Mouse (Mus musculus): Measurements from ENCODE around the gene Nlrp3.
"Not testable (repeated sequence)": the region's sequence is repeated elsewhere in the genome, so short reads cannot be mapped to it uniquely, and the experiment has no call there.

Nlrp3 gene

DNA sequence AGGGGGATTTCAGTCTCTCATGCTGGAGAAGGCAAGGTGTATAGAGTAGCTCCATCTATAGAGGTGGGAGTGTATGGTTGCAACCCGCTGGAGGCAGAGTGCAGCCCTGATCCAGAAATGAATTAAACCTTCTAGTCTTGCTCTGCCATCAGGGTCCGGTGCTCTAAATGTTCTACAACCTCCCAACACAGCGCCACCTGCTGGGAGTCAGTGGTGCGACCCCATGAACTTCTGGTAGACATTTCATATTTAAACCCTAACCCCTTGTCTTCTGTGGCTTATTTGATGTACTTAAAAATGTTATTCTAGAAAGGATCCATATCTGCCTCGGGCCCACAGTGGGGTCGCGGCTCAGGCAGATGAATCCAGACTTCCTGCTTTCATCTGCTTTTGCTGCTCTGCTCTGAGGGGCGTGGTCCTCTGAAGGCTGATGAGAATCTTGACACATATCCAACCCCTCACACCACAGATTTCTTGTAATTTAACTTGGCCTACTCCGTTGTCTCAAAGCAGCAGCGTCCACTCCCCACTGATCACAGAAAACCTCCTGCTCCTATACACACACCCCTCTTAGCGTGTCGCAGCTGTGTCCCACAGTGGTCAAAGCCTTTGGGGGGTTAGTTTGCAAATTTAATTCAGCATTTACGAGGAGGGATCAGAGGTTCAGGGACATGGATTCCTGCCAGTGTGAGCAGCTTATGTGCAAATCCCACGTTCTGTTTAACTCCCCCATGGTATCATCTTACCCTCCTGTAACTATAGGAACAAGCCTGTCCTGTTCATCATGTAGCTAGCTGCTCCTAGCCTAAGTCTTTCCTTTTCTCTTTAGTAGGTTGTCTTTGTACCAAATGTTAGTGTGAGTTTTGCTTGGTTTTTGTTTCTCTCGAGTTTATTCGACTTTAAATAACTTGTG lies 3.9 kb upstream of the Nlrp3 start:
- DNase-seq: peak; percentile 87

DNA sequence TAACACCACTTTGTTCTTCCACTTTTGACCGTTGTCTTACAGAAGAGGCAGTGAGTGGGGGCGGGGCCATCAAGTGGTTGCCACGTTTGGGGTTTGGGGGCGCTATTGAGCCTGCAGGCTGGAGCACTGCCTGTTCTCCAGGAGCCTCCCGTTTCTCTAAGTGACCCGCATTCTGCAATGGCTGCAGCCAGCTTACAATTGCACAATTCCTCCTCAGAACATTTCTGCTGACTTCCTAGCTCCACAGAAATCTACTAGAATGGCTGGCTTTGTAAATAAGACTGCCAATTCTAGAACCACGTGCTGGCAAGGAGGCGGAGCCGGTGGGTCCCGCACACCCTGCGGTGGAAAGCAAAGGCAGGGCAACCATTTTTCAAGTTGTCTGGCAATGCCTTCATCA lies 3.0 kb upstream of the Nlrp3 start:
- peak; percentile 95 for DNase-seq

DNA sequence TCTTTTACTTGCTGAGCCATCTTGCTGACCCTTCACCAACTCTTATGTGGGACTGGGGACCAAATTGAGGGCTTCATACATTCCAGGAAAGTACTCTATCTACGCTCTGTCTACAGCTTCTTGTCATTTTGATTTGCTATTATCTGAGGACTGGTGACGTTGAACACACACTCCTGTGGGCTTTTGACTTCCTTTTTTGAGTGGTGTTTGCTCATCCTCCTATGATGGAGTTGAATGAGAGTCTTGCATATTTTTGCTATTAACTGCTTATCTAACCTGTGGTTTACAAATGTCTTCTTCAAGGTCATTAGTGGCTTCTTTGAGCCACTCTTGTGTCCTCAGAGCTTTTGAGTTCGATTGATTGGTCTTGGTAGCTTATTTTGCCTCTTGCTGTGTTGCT lies 1.2 kb upstream of the Nlrp3 start:
- DNase-seq: no peak

GRCm38 (mm10) chr11:59542442-59542841 lies 1.1 kb downstream of the Nlrp3 start:
- peak; percentile 92 for DNase-seq

DNA sequence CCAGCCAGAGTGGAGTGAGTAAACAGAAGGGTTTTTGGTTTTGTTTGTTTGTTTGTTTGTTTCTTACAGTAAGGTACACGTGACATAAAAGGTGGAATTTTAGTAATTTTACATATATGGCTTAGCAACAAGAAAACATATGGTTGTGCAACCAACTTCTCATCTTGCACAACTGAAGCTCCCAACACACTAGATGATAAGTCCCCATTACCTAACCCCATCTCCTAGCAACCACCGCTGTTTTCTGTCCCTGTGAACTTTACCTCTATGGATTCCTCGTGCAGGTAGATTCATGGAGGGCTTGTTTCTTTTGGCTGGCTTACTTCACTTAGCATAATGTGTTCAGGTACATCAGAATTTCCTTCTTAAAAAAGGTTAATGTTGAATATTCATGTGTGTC lies 2.0 kb downstream of the Nlrp3 start:
- no peak for DNase-seq

GRCm38 (mm10) chr11:59544005-59544404 lies 2.6 kb downstream of the Nlrp3 start:
- peak; percentile 74 for DNase-seq

DNA sequence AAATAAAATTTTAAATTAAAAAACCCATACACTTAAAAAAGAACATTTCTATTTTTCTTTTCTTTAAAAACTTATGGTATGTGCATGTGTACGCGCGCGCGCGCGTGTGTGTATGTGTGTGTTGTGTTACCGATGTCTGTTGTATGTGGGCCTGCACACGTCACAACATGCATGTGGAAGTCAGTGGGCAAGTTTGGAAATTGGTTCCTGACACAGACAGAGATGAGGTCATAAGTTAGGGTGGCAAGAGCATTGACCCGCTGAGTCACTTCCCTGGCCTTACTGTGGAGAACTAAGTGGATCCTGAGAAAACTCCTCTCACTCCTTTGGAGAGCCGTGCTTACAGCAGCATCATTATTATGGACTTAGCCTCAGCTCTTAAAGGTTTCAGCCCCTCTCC lies 12.8 kb downstream of the Nlrp3 start:
- peak; percentile 57 for DNase-seq

GRCm38 (mm10) chr11:59554535-59554934 lies 13.2 kb downstream of the Nlrp3 start:
- peak; percentile 64 for DNase-seq

GRCm38 (mm10) chr11:59560906-59561305 lies 19.5 kb downstream of the Nlrp3 start:
- peak; percentile 70 for DNase-seq

DNA sequence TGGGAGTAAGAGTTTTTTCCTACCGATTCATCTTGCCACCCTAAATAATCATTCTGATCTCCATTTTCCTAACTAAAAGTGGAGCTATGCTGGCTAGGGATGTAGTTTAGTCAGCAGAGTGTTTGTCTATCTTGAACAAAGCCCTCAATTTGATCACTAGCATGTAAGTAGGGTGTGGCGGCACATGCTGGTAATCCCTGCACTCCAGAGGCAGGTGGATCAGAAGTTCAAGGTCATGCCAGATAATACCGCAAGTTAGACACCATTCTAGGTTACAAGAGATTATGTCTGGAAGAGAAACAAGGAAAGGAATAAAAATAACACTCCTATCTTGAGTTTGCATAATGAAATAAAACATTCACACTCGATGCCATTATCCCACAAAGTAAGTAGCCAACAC lies 21.0 kb downstream of the Nlrp3 start:
- DNase-seq: peak; percentile 18

GRCm38 (mm10) chr11:59562837-59563236 lies 21.5 kb downstream of the Nlrp3 start:
- peak; percentile 86 for DNase-seq

DNA sequence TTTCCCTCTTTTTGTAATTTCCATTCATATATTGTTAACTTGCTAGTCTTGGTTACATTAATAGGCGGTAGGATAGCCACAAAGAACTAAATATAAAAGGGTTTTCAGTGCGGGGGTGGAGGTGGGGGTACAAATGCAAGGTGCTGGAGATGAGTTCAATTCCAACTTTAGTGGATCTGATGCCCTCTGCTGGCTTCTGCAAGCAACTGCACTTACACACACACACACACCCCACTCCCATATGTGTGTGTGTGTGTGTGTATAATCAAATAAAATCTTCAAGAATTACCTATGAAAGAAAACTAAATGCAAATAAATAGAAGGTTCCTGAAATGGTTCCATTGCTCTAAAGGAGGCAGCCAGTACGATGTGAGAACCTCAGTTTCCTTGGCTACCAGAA lies 27.9 kb downstream of the Nlrp3 start:
- no peak for DNase-seq

DNA sequence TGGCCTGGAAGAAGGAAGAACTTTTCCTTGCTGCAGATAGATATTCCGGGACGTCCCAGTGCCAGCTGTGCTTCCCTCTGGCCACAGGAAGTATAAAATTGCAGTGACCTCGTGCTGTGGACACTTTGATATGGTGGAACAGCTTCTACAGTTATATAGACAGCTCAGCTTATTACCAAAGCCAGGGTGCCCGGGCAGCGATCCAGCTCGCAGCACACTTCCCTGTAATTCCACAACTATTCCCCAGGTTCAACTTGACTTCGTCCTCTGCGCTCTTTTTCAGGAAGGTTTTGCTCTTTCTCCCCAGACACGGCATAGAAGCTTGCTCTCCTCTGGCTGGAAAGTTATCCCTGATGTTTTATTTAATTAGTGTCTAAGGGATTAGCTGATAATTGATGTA lies 34.4 kb downstream of the Nlrp3 start:
- DNase-seq: no peak

DNA sequence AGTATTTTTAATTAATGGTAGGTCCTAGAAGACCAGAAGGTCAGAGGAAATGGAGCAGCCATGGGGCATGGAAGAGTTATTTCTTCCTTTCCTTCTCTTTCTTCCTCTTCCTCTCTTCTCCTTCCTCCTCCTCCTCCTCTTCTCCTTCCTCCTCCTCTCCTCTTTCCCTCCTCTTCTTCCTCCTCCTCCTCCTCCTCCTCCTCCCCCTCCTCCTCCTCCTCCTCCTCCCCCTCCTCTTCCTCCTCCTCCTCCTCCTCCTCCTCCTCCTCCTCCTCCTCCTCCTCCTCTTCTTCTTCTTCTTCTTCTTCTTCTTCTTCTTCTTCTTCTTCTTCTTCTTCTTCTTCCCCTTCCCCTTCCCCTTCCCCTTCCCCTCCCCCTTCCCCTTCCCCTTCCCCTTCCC lies 34.8 kb downstream of the Nlrp3 start, which contains the start of gene Olfr222:
Gene Olfr222, minus strand, starts transcription at position 101 of the 400 bp plus-strand sequence.
- DNase-seq: not testable (repeated sequence)

DNA sequence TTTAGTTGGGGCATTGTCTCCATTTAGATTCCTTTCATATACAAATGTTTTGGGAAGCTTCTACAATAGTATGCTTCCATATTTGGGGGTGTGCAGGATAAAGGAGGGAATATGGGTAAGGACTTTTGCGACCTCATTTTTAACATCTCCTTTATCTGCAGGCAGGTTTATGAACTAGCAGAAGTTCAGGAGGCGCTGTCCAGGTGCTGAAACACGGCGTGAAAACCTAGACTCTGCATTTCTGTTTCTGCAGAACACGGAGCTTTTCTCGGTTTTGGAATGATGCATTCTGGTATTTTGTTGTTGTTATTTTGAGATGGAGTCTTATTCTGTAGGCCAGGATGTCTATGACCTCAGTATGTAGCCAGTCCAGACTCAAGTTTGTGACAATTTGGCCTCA lies 43.2 kb downstream of the Nlrp3 start:
- DNase-seq: no peak

- DNase-seq: no peak
Measured at GRCm38 (mm10) chr11:59589496-59589895, 48.1 kb downstream of the Nlrp3 start.

- DNase-seq: no peak
Measured at GRCm38 (mm10) chr11:59593189-59593588, 51.8 kb downstream of the Nlrp3 start, which contains the start of gene Olfr223. Olfr223 (minus strand) TSS chr11:59593289.

DNA sequence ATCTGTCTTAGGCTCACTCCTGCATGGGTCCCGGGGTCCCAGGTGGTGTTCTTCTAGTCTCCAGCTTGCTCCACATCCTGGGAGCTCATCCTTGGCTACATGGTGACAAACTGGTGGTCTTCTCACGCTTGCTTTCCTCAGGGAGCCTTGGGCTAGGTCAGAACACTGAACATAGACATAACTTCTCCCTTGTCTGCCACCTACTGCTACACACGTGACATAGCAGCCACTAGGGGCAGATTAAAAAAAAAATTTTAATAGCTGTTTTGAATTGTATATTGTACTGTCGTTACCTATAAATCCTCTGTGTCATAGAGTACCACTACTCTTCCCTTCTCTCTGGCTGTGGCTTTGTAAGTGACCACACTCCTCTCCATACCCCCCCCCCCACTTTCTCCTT lies 54.7 kb downstream of the Nlrp3 start:
- no peak for DNase-seq

DNA sequence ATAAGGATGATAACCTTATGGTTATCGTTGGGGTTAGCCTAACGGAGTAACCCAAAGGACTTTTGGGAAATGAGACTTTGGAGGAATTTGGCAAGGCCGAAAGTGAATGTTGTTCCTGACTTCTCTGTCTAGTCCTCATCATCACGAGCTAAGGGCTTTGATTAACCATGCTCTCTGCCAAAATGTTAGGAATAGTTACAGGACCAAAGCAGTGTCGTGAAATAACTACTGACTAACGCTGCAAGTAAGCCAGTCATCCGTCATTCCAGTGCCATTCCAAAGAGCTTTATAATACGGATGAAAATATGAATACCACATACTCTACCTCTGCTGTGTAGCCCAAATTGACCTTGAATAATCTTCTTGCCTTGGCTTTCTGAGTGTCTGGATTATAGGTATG lies 55.6 kb downstream of the Nlrp3 start:
- DNase-seq: no peak

- DNase-seq: no peak
Measured at GRCm38 (mm10) chr11:59599211-59599610, 57.8 kb downstream of the Nlrp3 start.

GRCm38 (mm10) chr11:59600872-59601271 lies 59.5 kb downstream of the Nlrp3 start:
- no peak for DNase-seq

- no peak for DNase-seq
Measured at GRCm38 (mm10) chr11:59602287-59602686, 60.9 kb downstream of the Nlrp3 start.

DNA sequence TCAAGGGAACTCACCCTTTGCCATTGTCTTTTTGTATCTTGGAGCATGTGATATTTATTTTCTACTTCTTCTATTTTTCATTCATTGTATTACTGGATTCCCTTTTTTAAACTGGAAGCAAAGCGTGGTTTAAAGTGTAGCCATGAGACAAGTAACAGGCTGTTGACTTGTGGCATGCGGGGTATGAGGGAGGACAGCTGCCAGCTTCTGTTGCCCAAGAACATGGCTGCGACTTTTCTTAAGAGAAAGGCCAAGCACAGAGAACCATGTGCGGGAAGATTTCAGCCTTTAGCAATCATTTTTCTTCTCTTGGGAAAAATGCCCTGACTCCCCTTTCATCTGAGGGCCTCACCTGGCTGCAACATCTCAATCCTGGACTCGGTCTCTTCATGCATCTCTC lies 70.3 kb downstream of the Nlrp3 start:
- DNase-seq: peak; percentile 56

- no peak for DNase-seq
Measured at GRCm38 (mm10) chr11:59614120-59614519, 72.8 kb downstream of the Nlrp3 start.

Data from heart, adult 11 months (tissue).